Mouse (Mus musculus): ENCODE measurements around the gene Setd5.

The Setd5 gene

DNA sequence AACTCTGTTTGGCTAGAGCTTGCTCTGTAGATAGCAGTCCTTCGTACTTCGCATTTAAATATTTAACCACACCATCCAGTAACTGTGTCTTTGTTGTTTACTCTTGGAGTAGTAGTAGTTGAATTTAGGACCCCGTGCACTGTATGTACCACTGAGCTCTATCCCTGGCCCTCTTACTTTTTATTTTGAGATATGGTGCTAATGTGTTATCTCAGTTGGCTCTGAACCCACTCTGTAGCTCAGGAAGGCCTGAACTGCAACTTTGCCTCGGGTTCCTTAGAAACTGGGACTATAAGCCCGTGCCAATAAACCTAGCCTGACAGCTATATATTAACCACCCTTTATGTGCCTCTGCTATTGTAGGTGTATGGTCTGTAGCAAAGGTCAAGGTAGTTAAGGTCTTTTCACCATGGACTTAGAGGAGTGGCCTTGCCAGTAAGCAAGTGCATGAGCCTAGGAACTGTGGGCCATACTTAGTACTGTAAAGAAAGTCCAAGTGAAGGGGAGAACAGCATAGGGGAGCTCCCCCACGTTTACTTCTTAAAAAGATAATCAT is 22.5 kb upstream of the Setd5 start:
- no peak for DNase-seq (ENCODE audit: low spot score in 2 of 2)

DNA sequence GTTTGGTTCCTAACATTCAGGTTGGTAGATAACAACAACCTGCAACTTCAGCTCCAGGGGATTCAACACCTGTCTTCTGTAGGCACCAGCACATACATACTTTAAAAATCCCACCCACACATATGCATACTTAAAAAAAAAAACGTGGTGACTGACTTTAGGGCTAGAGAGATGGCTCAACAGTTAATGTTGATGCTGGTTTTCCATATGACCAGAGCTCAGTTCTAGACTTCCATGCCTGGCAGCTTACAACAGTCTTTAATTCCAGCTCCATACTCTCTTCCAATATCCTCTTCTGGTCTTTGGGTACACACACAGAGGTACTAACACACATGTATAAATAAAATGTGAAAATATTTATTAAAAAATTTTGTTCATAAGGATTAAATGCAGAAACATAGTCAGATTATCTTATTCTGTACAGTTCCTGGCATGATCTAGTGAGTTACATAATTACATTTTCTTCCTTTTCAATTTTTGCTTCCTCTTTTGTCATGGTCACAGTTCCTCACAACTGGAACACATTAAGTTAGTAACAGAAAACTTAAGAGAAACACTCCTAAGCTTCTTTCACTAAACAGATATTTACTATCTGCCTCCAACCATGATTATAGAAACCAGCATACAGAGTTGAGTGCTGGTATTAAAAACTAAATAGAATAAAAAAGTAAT is 16.1 kb upstream of the Setd5 start:
- DNase-seq (ENCODE audit: low spot score in 2 of 2) = no peak

DNA sequence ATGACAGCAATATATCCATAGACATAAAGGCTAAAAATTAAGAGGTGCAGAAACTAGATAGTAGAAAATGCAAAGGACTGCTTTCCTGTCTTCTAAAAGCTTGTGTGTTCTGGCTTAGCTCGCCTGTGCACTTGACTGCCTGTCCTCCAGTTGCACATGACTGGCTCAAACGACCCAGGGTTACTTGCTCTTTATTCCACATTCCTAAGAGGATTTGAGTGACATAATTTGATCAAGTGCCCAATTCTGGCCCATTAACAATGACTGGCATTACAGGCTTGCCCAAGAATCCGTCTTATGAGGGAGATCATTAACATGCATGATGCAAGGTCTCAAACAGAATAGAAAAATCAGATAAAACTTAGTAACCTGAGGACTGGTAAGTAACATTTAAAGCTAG is 14.9 kb upstream of the Setd5 start:
- DNase-seq (ENCODE audit: low spot score in 2 of 2) = no peak

DNA sequence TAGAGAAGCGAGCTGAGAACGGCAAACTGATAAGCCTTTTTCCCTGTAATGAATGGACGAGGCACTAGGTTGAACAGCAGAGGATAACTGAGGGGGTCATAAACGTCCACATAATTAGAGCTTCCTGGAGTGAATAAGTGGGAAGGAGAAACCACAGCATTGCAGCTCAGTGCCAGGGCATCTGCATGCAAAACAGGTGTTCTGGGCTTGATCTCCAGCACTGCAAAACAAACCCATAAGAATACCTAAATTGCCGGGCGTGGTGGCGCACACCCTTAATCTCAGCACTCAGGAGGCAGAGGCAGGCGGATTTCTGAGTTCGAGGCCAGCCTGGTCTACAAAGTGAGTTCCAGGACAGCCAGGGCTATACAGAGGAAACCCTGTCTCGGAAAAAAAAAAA is 13.8 kb upstream of the Setd5 start:
- no peak for DNase-seq (ENCODE audit: low spot score in 2 of 2)

DNA sequence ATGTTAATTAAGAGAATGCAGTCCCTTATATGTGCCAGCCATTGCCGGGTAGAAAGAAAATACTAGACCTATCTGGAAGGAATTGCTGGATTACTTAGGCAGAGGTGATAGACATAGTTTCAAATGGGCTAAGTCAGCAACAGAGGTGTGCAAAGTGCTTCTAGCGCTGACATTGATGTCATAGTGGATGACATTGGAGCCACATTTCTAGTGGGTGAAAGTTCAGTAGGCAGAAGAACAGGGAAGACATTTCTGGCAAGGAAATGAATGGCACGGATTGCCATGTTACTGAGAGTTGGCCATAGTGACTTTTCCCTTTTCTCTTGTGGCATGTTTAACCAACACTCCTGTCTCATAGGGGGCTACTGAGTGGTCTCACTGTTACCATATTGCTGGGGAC is 12.0 kb upstream of the Setd5 start:
- no peak for DNase-seq (ENCODE audit: low spot score in 2 of 2)

DNA sequence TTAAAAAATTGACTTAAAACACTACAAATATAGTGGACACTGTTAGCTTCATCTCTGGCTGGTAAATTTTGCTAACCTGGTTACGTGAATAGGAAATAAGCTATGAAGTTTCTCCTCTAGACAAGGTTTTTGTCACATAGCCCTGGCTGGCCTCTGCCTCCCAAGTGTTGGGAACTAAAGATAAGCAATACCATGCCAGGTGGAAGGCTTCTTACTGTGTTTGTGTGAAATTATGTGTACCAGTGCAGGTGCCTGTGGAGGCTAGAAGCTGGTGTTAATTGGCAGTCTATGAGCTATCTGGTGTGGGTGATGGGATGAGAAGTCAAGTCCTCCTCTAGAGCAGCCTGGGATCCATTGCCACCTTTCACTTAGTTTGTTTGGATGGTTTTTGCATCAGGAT is 8.0 kb upstream of the Setd5 start:
- no peak for DNase-seq (ENCODE audit: low spot score in 2 of 2)

DNA sequence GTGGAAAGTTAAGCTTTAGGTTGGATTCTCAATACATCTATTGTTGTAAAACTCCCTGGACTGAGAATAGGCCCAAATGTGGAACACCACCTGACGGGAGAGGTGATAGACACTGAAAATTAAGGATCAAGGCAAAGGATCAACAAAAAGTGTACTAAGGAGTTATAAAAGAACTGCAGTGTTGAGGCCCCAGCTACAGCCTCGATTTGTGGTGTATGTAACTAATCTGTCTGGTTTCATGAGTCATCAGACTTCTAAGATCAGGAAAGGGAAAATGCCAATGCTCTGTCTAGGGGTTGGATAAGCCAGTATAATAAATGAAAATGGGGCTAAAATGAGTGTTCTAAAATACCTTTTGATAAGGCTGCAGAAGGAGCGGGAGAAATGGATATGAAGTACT is 1.9 kb upstream of the Setd5 start:
- no peak for DNase-seq (ENCODE audit: low spot score in 2 of 2)

DNA sequence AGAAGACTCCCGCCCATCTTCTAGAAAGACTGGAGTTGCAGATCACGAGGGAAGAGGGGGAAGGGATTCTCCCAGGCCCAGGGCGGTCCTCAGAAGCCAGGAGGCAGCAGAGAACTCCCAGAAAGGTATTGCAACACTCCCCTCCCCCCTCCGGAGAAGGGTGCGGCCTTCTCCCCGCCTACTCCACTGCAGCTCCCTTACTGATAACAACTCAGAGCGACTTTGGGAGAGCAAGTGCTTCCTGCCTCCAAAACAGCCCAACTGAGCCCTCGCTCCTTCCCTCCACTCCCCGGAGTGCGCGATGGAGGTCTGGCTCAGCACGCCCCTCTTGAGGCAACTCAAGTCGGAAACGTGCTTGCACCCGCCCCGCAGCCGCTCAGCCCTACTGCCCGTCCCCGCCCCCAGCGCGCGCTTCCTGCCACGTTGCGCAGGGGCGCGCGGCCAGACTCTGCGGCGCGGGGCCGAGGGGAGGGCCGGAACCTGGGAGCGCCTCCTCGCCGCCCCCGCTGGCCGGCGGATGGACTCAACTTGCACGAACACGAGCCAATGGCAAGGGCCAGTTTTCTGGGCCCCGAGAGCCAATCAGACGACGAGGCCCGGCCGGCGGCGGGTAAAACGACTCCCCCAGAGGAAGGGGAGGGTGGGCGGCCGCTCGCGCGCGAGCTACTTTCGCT is 1.0 kb upstream of the Setd5 start:
- DNase-seq (ENCODE audit: low spot score in 2 of 2) = peak; percentile 92 to 93

DNA sequence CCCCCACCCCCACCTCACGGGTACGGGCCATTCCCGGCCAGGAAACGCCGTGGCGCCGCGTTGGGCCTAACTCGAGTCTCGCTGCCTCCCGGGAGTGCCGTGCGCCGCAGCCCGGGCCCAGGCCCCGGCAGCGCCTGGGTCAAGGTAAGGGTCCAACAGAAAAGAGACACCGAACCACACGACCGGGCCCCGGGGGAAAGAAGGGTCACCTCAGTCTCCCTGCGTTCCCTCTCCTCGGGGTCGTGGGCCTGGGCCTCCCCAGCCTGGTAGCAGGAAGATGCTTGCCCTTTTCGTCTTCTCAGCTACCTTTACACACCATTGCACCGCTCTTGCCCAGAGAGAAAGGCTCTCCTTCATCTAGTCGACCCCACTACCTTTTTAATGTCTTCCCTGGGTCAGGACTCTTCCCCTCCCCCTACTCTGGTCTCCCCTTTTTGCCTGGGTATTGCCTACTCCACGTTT is 435 bp downstream of the Setd5 start:
- peak in 1 of 2 experiments; percentile 10 for DNase-seq (ENCODE audit: low spot score in 2 of 2)

DNA sequence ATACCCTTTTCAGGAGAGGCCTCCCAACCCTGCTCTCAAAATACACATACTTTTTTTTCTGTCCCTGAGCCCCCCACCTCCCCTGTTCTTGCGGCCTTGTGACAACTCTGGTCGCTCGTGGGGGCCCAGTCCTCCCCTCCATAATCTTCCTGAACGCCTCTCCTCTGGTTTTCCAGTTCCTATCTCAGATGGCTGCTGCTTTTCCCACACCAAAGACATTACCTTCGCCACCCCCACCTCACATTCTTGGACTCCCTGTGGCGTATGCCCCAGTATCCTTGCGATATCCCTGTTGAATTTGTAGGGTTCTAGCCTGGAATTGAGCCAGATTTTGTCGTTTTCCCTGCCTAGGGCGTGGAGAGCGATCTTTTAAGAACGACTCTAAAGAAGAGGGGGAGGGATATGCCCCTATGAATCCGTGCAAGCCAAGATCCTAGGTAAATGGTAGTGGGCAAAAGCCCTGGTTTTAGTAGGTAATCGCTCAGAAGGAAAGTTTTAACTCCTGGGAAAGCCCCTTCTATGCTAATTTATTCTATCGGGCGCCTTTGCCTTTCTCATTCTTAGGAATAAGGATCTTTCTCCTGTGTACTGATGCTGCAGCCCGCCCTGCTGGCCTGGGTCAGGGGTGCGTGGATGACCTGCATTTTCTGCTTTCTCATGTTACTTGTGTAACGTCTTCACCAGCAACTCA is 1.0 kb downstream of the Setd5 start:
- DNase-seq (ENCODE audit: low spot score in 2 of 2) = peak; percentile 9 to 20

DNA sequence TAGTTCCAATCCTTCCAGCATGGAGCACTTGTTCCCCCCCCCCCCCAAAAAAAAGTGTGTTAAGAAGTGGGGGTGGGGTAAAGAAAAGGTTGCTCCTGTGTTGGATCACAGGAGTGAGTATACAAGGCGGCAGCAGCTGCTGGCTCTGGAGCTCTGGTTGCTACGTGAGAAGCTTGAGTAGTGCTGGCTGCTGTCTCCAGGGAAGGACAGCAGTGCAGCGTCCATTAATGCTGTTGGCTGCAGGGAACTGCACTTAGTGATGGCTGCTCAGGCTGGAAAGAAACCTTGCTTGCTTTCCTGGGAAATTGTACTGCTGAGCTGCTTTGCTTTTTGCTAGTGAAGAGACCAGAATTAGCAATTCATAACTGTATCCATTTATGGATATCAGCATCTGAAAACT is 2.3 kb downstream of the Setd5 start:
- DNase-seq (ENCODE audit: low spot score in 2 of 2) = peak in 1 of 2 experiments; percentile 14

DNA sequence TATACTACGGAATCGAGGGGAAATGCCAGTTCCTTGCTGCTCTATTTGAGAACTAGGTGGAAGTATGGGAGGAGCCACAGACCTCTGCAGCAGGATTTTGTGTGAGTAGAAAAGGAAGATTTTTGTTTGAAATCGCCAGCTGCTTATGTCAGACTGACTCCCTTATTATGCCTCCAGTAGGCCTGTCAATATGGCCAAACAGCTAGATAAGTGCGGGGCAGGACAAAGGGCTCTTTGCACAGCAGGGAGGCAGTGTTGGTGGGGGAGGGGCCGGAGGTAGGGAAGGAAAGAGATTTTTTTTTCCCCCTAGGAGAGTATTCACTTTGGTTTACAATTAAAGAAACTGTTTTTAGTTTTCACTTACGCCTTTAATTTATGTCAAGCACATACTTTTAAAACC is 5.1 kb downstream of the Setd5 start:
- DNase-seq (ENCODE audit: low spot score in 2 of 2) = no peak

DNA sequence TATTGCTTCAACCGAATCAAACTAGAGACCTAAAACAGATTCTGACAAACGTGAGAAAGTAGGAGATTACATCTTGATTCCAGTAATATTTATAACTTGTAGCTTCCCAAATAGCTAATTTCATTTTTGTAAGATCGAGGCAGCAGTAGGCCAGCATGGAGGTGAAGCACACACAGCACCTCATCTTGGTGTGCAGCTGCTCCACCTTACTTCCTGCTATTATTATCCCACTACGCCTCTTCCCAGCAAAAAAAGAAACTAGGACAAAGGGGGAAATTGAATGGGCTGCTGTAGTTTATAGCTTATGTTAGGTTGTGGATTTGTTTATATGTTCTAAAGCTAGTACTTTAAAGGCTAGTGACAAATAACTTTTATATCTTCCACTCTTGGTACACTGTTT is 7.4 kb downstream of the Setd5 start:
- no peak for DNase-seq (ENCODE audit: low spot score in 2 of 2)

DNA sequence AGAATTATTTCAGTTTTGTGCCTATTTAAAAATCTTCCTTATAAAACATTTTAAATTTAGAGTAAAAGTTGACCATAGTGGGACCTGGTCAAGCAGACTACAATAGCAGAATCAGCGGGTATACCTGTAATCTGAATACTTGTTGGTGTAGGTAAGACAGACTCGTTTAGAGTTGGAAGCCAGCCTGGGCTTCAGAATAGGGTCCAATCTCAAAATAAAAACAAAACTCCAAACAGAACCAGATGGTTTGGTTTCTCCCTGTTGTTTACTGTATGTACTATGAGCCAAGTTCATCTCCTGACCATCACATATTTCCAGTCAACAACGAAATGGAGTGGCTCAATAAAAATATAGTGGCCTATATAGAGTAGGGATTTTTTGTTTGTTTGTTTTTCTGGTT is 16.0 kb downstream of the Setd5 start:
- DNase-seq (ENCODE audit: low spot score in 2 of 2) = no peak

DNA sequence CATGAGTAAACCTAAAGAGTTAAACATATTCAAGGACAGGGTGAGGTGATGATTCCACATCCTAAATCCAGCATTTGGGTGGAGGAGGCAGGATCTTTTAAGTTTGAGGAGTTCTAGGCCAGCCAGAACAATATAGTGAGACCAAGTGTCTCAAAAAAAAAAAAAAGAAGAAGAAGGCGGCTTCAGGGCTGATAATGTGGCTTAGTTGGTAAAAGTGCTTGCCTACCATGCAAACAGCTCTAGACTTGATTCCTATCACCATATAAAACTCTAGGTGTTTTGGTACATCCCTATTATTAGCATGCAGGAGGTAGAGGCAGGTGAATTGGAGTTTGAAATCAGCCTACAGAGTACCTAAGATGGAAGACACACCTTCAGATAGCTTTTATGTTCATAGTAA is 18.4 kb downstream of the Setd5 start:
- no peak for DNase-seq (ENCODE audit: low spot score in 2 of 2)

DNA sequence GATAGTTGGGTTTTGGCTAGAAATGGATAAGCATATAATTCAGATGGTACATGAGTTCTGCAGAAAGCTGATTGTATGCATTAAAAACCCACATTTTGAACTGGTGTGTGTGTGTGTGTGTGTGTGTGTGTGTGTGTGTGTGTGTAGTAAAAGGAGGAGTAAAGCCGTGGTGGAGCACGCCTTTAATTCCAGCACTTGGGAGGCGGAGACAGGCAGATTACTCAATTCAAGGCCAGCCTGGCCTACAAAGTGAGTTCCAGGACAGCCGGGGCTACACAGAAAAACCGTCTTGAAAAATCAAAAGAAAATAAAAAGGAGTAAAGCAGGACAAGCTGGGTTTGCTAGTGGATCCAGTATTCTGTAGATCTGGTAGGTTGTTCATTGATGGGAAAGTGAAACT is 20.5 kb downstream of the Setd5 start:
- no peak for DNase-seq (ENCODE audit: low spot score in 2 of 2)

DNA sequence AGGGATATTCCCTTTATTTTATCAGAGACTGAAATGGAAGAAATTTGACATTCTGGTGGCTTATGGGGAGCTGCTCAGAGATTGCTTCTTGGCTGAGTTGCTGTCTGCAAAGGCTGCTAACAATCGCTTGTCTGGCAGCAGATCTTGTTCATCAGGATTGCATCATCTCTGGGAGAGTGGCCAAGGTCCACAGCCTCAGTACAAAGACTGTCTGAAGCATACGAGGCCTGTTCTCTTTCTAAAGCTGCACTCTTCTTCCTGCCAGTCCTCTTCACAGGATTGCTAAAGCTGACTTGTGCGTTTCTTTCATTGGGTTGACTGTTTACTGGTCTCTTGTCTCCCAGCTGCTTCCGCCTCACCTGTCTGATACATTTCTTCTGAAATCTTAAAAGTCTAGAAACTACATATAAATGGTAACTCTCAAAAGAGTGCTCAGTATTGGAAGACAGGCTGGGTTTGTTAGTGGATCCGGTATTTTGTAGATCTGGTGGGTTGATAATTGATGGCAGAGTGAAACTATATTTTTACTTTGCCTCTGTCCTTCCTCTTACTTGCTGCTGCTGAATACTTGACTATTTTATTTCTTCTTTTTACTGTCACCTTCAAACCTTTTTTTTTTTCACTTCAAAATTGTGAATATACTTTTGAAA is 22.6 kb downstream of the Setd5 start:
- DNase-seq (ENCODE audit: low spot score in 2 of 2) = peak; percentile 84 to 90

DNA sequence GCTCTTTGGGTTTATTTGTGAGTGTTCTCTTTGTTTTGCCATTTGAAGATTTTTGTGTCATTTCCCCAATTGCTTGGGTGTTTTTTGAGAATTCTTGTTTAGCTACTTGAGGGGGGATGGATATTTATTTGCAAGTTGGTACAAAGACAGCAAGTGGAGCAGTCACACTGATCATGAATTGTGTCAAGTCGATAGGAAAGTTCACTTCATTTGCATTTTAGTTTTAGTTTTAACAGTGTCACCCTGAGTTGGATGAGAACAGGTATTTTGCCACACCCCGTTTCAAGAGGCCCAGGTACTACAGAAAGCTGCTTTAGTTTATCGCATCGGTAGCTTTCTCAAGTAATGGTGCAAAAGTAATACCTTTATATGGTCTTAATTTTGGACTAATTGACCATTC is 25.4 kb downstream of the Setd5 start:
- no peak for DNase-seq (ENCODE audit: low spot score in 2 of 2)

DNA sequence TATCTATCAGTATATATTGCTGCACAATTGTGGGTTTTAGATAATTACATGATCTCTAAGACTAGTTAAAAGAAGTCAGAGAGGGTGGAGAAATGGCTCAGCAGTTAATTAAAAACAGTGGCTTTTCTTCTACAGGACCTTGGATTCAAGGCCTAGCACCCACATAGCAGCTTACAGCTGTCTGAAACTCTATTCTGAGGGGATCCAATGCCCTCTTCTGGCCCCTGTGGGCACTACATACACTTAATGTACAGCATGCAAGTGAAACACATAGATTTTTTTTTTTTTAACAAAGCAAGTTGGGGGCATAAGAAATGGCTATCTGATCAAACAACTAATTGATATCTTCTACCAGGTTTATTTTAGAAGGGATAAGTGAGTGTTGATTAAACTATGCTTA is 26.6 kb downstream of the Setd5 start:
- no peak for DNase-seq (ENCODE audit: low spot score in 2 of 2)

DNA sequence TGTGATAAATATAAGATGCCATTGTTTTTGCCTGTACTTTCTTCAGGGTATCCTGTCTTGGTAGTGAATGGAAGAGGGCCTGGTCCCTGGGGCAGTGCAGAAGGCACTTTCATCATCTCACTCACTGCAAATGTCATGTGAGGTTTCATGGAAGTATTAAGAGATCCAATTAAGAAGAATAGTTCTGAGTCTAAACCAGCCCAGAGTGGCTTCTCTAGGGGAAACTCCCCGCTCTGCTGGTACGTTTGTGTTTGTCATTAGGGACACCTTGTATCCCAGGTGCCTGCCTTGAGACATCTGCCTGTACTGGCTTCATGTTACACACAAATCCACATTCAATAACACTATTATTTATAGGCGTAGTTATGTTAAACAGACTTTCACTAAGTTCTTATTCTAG is 32.2 kb downstream of the Setd5 start:
- no peak for DNase-seq (ENCODE audit: low spot score in 2 of 2)

DNA sequence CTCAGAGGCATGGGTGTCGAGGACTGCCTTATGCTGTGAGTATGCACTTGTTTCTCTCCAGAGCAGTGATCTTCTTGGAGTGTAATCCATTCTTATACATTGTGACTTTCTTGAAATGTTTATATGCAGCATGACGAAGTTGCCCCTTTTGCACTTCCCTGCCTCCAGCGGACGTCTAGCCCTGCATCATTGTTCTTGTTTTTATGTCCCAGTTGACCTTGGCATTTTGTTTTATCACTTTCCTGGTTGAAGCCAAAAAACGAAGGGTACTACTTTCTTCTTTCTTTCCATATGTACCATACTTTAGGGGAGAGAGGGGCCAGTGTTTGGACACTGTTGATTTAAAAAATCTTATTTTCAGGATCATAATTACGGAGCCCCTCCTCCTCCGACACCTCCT is 32.8 kb downstream of the Setd5 start:
- no peak for DNase-seq (ENCODE audit: low spot score in 2 of 2)

DNA sequence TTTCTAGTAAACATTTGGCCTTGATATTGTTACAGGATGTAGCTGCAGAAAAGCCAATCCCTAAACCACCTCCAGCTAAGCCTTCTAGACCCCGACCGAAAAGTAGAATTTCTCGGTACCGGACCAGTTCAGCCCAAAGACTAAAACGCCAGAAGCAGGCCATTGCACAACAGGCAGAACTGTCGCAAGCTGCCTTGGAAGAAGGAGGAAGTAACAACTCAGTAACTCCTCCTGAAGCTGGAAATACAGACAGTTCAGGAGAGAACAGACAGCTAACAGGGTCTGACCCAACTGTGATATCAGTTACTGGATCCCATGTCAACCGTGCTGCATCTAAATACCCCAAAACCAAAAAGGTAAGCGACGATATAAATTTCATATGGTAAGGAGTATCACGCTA is 43.6 kb downstream of the Setd5 start:
- no peak for DNase-seq (ENCODE audit: low spot score in 2 of 2)

All from right cerebral cortex, postnatal 36 days (tissue).